Mouse (Mus musculus): Measurements from ENCODE around the gene Tmbim7.
"Not testable (repeated sequence)": the region's sequence is repeated elsewhere in the genome, so short reads cannot be mapped to it uniquely, and the experiment has no call there.

Tmbim7 gene

GRCm38 (mm10) chr5:3652903-3653575 is 2.1 kb downstream of the Tmbim7 start:
- in situ Hi-C loops (cut with MboI; ENCODE audit: low pct_unique_long_range_greater_than_20kb in 1 of 2, low sequenced_read_pairs in 2 of 2, unreplicated experiment in 1 of 2), result not testable (repeated sequence)

DNA sequence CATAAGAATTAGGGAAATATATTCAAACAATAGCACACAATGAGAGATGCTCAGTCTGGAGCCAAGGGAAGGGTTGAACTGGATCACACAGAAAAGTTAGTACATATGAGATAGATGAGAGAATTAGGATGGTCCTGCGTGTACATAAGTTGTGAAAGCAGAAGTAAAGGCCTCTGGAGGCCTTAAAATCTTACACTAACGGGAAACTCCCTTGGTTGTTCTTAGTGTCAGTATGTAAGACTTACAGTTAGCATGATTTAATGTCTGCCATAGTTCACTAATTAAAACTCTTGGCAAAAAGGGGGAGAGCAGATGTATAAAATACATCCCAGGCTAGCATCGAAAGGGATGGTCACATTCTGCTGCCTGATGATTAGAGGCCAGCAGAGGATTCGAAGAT is 2.8 kb downstream of the Tmbim7 start:
- in situ Hi-C loops (cut with MboI; ENCODE audit: low pct_unique_long_range_greater_than_20kb in 1 of 2, low sequenced_read_pairs in 2 of 2, unreplicated experiment in 1 of 2), result no loop called here

GRCm38 (mm10) chr5:3657085-3657484 is 6.1 kb downstream of the Tmbim7 start, which contains the start of gene Gatad1:
Gatad1 (minus strand) TSS chr5:3657185.
- in situ Hi-C loops (cut with MboI; ENCODE audit: low pct_unique_long_range_greater_than_20kb in 1 of 2, low sequenced_read_pairs in 2 of 2, unreplicated experiment in 1 of 2), result no loop called here

DNA sequence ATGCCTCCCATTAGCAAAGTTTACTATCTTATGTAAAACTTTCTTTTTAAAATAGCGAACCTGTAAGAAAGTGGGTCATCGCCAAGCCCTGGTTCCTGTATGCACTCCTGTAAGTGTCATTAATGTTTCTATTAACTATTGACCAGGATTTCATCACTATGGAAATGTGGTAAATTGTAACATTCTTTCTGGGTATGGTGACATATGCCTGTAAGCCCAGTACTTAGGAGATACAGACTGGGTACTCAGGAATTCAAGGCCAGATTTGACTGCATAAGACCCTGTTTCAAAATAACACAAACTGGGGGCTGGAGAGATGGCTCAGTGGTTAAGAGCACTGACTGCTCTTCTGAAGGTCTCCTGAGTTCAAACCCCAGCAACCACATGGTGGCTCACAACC is 14.2 kb downstream of the Tmbim7 start:
- in situ Hi-C loops (cut with MboI; ENCODE audit: low pct_unique_long_range_greater_than_20kb in 1 of 2, low sequenced_read_pairs in 2 of 2, unreplicated experiment in 1 of 2), result no loop called here

- in situ Hi-C loops (cut with MboI; ENCODE audit: low pct_unique_long_range_greater_than_20kb in 1 of 2, low sequenced_read_pairs in 2 of 2, unreplicated experiment in 1 of 2), result no loop called here
These were observed 15.6 kb downstream of the Tmbim7 start for GRCm38 (mm10) chr5:3666585-3666984.

GRCm38 (mm10) chr5:3669938-3670554 is 19.1 kb downstream of the Tmbim7 start:
- in situ Hi-C loops (cut with MboI; ENCODE audit: low pct_unique_long_range_greater_than_20kb in 1 of 2, low sequenced_read_pairs in 2 of 2, unreplicated experiment in 1 of 2), result no loop called here

DNA sequence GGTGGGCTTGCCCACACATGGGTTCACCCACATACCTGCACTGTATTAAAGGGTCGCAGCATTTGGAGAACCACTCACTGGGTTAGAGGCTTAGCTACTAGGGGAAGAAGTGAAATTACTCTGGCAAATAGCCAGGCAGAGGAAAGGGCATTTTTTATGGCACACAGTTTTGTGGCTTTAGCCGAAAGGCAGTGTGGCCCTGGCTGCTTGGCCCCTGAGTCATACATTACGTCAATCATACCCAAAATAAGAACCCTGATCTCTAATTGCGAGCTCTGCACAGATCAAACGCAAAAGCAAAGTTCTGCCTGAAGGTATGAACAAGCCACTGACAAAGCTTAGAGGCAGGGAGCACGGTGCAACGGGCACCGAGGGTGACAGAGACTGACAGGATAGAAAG is 37.3 kb downstream of the Tmbim7 start:
- in situ Hi-C loops (cut with MboI; ENCODE audit: low pct_unique_long_range_greater_than_20kb in 1 of 2, low sequenced_read_pairs in 2 of 2, unreplicated experiment in 1 of 2), result no loop called here

DNA sequence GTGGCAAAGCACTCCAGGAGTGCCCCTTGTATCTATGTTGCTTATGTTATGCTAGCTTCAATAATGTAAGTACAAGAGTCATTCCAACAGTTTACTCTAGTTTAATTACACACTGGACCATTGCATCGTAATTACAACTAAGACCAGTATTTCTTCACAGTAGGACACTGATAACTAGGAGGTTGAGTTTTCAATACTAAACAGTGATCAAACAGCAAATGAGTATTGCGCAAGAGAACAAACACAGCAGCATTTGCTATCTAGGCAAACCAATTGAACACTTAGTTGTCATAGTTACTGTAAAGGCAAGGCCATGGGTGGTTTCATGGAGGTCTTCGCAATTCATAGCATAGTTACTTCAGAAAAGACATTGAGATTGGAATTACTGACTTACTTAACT is 40.3 kb downstream of the Tmbim7 start:
- in situ Hi-C loops (cut with MboI; ENCODE audit: low pct_unique_long_range_greater_than_20kb in 1 of 2, low sequenced_read_pairs in 2 of 2, unreplicated experiment in 1 of 2), result no loop called here

DNA sequence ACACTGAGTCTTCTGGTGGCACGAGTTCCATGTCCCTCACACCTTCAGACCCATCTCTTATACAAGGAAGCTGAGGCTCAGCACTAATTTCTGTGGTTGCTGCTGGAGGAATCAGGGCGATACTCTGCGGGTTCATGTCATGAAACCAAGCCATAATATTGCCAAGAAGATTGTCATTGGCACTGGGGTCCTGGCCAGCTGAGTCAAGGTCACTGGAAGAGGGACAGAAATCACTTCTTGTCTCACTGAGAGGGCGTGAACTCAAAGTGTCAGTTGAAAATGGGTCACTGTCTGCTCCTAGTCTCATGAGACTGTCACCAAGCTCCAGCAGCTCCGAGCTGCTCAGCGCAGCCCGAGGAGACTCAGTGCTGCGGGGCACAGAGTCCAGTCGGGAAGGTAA is 42.0 kb downstream of the Tmbim7 start:
- in situ Hi-C loops (cut with MboI; ENCODE audit: low pct_unique_long_range_greater_than_20kb in 1 of 2, low sequenced_read_pairs in 2 of 2, unreplicated experiment in 1 of 2), result no loop called here

GRCm38 (mm10) chr5:3695191-3695590 is 44.2 kb downstream of the Tmbim7 start:
- in situ Hi-C loops (cut with MboI; ENCODE audit: low pct_unique_long_range_greater_than_20kb in 1 of 2, low sequenced_read_pairs in 2 of 2, unreplicated experiment in 1 of 2), result loop anchor here in 1 of 2 experiments (5.0 kb wide), 1 partner anchor 33 kb away; no protein-coding TSS in a partner anchor

DNA sequence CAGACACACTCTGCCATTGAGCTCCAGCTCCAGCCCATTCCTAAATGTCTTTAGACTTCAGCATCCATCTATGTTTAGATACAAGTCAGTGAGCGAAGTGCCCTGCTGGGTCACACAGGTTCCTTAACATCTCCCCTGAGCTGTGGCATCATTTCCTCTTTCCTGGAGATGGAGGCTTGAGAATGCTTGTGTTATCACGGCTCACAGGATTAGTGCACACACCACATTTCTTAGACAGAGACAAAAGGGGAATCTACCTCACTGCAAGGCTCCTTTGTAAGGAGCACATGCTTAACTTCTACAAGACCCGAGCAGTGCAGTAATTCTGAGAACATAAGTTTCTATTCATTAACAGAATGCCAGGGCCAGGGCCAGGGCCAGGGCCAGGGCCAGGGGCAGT is 45.0 kb downstream of the Tmbim7 start:
- in situ Hi-C loops (cut with MboI; ENCODE audit: low pct_unique_long_range_greater_than_20kb in 1 of 2, low sequenced_read_pairs in 2 of 2, unreplicated experiment in 1 of 2), result loop anchor here in 1 of 2 experiments (5.0 kb wide), 1 partner anchor 34 kb away; no protein-coding TSS in a partner anchor

- in situ Hi-C loops (cut with MboI; ENCODE audit: low pct_unique_long_range_greater_than_20kb in 1 of 2, low sequenced_read_pairs in 2 of 2, unreplicated experiment in 1 of 2), result no loop called here
These were observed 49.0 kb downstream of the Tmbim7 start for GRCm38 (mm10) chr5:3700025-3700424.

- in situ Hi-C loops (cut with MboI; ENCODE audit: low pct_unique_long_range_greater_than_20kb in 1 of 2, low sequenced_read_pairs in 2 of 2, unreplicated experiment in 1 of 2), result no loop called here
These were observed 51.2 kb downstream of the Tmbim7 start for GRCm38 (mm10) chr5:3702180-3702579.

- in situ Hi-C loops (cut with MboI; ENCODE audit: low pct_unique_long_range_greater_than_20kb in 1 of 2, low sequenced_read_pairs in 2 of 2, unreplicated experiment in 1 of 2), result no loop called here
These were observed 64.8 kb downstream of the Tmbim7 start for GRCm38 (mm10) chr5:3715800-3716199.

- in situ Hi-C loops (cut with MboI; ENCODE audit: low pct_unique_long_range_greater_than_20kb in 1 of 2, low sequenced_read_pairs in 2 of 2, unreplicated experiment in 1 of 2), result no loop called here
These were observed 68.4 kb downstream of the Tmbim7 start for GRCm38 (mm10) chr5:3719371-3719770.

- in situ Hi-C loops (cut with MboI; ENCODE audit: low pct_unique_long_range_greater_than_20kb in 1 of 2, low sequenced_read_pairs in 2 of 2, unreplicated experiment in 1 of 2), result no loop called here
These were observed 71.9 kb downstream of the Tmbim7 start for GRCm38 (mm10) chr5:3722873-3723272.

GRCm38 (mm10) chr5:3723415-3723814 is 72.4 kb downstream of the Tmbim7 start:
- in situ Hi-C loops (cut with MboI; ENCODE audit: low pct_unique_long_range_greater_than_20kb in 1 of 2, low sequenced_read_pairs in 2 of 2, unreplicated experiment in 1 of 2), result no loop called here

GRCm38 (mm10) chr5:3725491-3725890 is 74.5 kb downstream of the Tmbim7 start:
- in situ Hi-C loops (cut with MboI; ENCODE audit: low pct_unique_long_range_greater_than_20kb in 1 of 2, low sequenced_read_pairs in 2 of 2, unreplicated experiment in 1 of 2), result no loop called here

GRCm38 (mm10) chr5:3728820-3729219 is 77.8 kb downstream of the Tmbim7 start:
- in situ Hi-C loops (cut with MboI; ENCODE audit: low pct_unique_long_range_greater_than_20kb in 1 of 2, low sequenced_read_pairs in 2 of 2, unreplicated experiment in 1 of 2), result no loop called here

Measured in mouse embryonic stem cell (cell line).